Mouse (Mus musculus) telencephalon, adult 2 months (tissue): ENCODE measurements at regions not wholly inside any gene's neighbourhood (a gene's known extent, or its start where the extent isn't known, plus 50 kb on each side); places are given as distances from the start of the nearest gene placed in this dataset.
A peak's percentile ranks its signal among the peaks of the same experiment; 100 is the strongest.

Source experiments
- DNase-seq: peaks from one replicate; pipeline ENCODE4 v3.0.0-alpha.2; 2011; ENCODE audit warnings: low read depth, low spot score

DNA sequence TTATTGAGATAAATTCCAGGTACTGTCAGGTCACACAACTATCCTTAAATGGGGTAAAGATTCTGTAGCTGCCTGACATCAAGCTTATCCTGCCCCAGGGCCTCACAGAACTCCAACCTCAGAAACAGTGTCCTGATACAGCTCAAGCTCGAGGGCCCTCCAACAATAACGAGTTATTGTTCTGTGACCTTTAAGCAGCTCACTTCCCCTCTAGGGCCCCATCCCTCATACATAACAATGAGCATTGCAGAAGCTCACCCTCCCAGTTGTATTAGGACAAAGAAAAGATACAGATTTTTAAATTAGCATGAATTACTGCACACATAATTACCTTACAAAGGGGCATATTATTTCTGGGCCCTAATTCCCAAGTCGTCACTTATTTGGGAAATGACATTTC is 293.5 kb upstream of the Trpc7 start:
- DNase-seq, result no peak

DNA sequence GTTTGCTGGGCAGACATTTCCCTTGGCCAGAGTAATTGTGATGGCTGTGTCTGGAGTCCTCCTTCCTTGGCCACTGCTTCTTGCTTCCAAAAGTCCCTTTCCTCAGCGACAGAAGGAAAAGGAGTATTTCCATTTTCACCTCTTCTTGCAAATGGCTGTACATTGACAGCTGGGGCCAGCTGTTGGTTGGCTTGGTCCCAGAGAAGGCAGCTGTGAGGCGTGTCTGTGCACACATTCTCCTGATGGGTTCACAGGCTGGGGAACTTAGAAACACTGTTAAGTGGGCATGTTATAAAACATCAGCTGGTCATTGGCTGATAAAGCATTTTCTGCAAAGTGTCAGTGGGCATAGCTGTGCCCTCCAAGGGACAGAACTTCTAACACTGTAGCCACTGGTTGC is 290.4 kb upstream of the Trpc7 start:
- DNase-seq, result no peak

GRCm38 (mm10) chr13:57170180-57170579 is 274.4 kb upstream of the Trpc7 start:
- no peak for DNase-seq

GRCm38 (mm10) chr13:57169621-57170020 is 273.8 kb upstream of the Trpc7 start:
- no peak for DNase-seq

DNA sequence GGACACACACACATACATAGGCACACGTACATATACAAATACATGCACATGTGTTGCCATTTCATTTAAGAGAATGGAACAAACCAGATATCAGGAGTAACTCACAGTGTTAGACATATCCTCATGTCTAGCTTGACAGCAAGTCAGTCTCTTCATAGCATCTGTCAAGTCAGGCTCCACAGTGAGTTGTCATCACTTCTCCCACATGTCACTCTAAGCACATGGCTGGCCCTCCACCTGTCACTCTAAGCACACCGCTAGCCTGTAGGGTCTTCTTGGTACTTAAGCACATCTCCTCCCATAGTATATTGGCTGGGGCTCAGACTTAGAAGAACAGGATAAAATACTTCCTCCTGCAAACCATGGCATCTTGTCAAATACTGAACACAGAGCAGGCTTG is 269.6 kb upstream of the Trpc7 start:
- DNase-seq, result no peak

- DNase-seq, result no peak
Measured at GRCm38 (mm10) chr13:57152787-57153186, 257.0 kb upstream of the Trpc7 start.

GRCm38 (mm10) chr13:57147623-57148022 is 251.8 kb upstream of the Trpc7 start:
- no peak for DNase-seq

DNA sequence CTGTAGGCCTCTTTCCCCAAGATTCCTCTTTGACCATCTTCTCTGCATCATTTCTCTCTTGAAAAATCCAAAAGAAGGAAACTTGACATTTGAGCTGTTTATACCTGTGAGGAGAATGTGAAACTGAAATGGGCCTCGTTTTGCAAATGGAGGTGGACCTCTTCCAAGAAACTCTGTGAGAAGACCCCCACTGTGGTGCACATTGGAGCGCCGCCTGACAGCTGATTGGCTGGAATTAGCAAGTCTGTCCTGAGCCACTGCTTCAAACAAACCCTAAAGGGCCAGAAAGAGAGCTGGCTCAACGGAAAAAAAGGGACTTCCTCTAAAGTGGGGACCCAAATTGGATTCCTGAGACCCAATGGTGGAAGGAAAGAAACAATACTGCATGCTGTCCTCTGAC is 250.9 kb upstream of the Trpc7 start:
- no peak for DNase-seq

- no peak for DNase-seq
Measured at GRCm38 (mm10) chr13:57145782-57146181, 250.0 kb upstream of the Trpc7 start.

GRCm38 (mm10) chr13:57142851-57143250 is 247.1 kb upstream of the Trpc7 start:
- DNase-seq, result no peak

DNA sequence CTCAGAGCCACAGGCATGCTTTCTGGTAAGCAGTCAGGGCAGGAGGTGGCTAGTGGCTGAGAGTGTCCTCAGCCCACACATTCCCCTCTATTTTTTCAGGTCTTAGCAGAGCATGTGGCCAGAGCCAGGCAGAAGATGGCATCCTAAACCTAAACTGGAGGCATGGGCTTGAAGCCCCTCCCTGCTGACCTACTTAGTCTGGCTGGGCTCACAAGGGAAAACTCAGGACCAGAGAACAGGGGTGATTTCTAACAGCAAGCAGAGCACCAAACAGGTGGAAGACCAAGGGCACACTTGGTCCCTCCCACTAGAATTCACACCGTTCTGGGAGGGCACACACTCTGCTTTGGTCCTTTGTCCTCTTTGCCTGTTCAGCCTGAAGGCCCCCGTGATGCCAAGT is 246.6 kb upstream of the Trpc7 start:
- DNase-seq, result no peak

GRCm38 (mm10) chr13:57115936-57116335 is 220.1 kb upstream of the Trpc7 start:
- no peak for DNase-seq

DNA sequence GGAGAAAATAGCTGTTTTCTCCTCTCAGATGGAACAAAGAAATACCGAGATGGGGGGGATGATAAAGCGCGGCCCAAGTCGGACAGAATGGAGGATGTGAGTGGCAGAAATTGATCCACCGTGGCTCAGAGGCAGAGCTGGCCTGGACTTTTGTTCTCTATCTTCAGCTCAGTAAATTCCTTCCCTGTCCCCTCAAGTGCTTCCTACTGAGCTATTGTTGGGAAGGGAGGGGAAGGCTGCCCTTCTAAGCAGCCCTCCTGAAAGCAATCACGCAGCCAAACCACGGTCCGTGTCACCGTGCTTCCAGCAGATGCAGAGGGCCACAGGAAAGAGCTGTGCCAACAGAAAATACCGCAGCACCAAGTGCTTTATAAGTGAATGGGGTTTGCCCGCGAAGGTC is 212.2 kb upstream of the Trpc7 start:
- DNase-seq, result no peak

- no peak for DNase-seq
Measured at GRCm38 (mm10) chr13:57099601-57100000, 203.8 kb upstream of the Trpc7 start.

DNA sequence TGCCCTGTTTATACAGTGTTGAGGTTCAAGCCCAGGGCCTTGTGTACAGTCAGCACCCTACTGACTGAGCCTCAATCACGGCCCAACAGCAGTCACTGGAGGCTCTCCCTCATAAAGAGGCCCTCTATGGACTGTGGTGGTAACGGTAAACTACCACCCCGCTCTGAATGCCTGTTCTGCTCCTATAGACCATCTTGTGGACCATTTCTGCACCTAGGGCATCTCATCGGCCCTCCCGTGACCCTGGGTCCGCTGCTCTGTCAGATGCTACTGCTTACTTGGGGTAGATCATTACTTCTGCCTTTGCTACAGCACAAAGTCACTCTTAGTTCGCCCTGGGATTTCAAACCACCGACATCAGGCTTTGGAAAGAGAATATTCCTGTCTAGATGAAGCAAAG is 196.1 kb upstream of the Trpc7 start:
- DNase-seq, result no peak

GRCm38 (mm10) chr13:57089381-57090075 is 193.7 kb upstream of the Trpc7 start:
- DNase-seq, result peak; percentile 73

DNA sequence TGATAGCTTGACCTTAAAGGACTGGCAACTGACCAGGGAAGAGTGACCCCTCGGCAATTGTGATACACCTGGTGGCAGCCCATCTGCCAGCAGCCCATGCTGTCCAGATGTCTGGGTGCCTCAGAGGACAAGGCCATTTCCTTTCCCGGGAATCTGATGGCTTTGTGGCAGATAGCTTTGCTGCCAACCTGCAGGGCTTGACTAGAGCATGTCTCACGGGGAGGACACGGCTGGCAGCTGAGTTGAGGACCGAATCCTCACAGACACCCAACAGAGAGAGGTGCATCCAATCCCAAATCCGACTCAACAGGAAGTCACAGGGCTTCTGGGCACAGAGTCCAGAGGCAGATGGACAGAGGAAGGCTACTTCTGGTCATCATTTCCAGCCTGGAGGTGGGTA is 192.2 kb upstream of the Trpc7 start:
- no peak for DNase-seq

- DNase-seq, result no peak
Measured at GRCm38 (mm10) chr13:57087398-57087797, 191.6 kb upstream of the Trpc7 start.

DNA sequence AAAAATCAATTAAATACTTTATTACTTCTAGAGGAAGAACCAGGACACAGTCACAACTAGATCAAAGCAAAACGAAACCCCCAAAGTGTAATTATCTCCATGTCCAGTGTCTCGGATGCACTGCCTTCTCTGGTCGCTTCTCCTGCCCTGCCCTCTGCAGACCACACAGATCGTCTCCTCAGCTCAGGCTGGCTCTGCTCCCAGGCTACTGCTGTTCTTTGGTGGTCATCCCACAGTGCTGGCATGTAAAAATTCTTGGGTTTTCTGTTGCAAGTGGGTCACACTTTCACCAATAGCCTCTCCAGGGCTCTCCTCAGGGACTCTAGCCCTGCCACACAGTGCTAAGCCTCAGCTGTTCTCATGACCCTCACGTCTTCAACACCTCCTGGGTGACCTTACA is 188.0 kb upstream of the Trpc7 start:
- no peak for DNase-seq

- no peak for DNase-seq
Measured at GRCm38 (mm10) chr13:57070479-57070878, 174.7 kb upstream of the Trpc7 start.

- DNase-seq, result no peak
Measured at GRCm38 (mm10) chr13:57061656-57062055, 165.9 kb upstream of the Trpc7 start.

- DNase-seq, result no peak
Measured at GRCm38 (mm10) chr13:57061074-57061473, 165.3 kb upstream of the Trpc7 start.

- peak; percentile 26 for DNase-seq
Measured at GRCm38 (mm10) chr13:57056786-57057185, 161.0 kb upstream of the Trpc7 start.
